Mouse (Mus musculus) T-helper 17 cell (primary cell): ENCODE measurements around the gene Arpc1a.
"Not testable (repeated sequence)": the region's sequence is repeated elsewhere in the genome, so short reads cannot be mapped to it uniquely, and the experiment has no call there.

ENCODE experiments used
- in situ Hi-C, 2 experiments: fragments of 300-600 bp; cut with MboI, MseI; formaldehyde crosslinking; loops; 1 replicate in 1 of 2; 2 replicates in 1 of 2; pipeline ENCODE4 v1.15.1; 2025; ENCODE audit warnings: high pct_unique_total_duplicates in 2 of 2

Gene Arpc1a

GRCm38 (mm10) chr5:145083632-145084451, at the start of gene Arpc1a, which contains the start of gene Kpna7:
Gene Arpc1a, plus strand, starts transcription at chr5:145083830.
Gene Kpna7, minus strand, starts transcription at chr5:145084030.
- in situ Hi-C loops: loop anchor here in 1 of 2 experiments (5.0 kb wide), 1 partner anchor 97 kb away; no protein-coding TSS in a partner anchor

- in situ Hi-C loops: no loop called here
Observed at GRCm38 (mm10) chr5:145041628-145042027, 42.0 kb upstream of the Arpc1a start.

- in situ Hi-C loops: not testable (repeated sequence)
Observed at GRCm38 (mm10) chr5:145042690-145043089, 40.9 kb upstream of the Arpc1a start, which contains the start of gene 1700018F24Rik. Gene 1700018F24Rik, plus strand, starts transcription at chr5:145042990.

GRCm38 (mm10) chr5:145054187-145054586, 29.4 kb upstream of the Arpc1a start:
- in situ Hi-C loops: loop anchor here in 1 of 2 experiments (10.0 kb wide), 1 partner anchor 1871 kb away; no protein-coding TSS in a partner anchor

GRCm38 (mm10) chr5:145057907-145058306, 25.7 kb upstream of the Arpc1a start:
- in situ Hi-C loops: loop anchor here in 1 of 2 experiments (10.0 kb wide), 1 partner anchor 1867 kb away; no protein-coding TSS in a partner anchor

- in situ Hi-C loops: loop anchor here in 1 of 2 experiments (10.0 kb wide), 1 partner anchor 1866 kb away; no protein-coding TSS in a partner anchor
Observed at GRCm38 (mm10) chr5:145058722-145059121, 24.9 kb upstream of the Arpc1a start.

- in situ Hi-C loops: loop anchor here in 1 of 2 experiments (10.0 kb wide), 1 partner anchor 1865 kb away; no protein-coding TSS in a partner anchor
Observed at GRCm38 (mm10) chr5:145059524-145059923, 24.1 kb upstream of the Arpc1a start.

- in situ Hi-C loops: no loop called here
Observed at GRCm38 (mm10) chr5:145064765-145065340, 18.8 kb upstream of the Arpc1a start.

- in situ Hi-C loops: no loop called here
Observed at GRCm38 (mm10) chr5:145068863-145069262, 14.8 kb upstream of the Arpc1a start.

- in situ Hi-C loops: no loop called here
Observed at GRCm38 (mm10) chr5:145069707-145070106, 13.9 kb upstream of the Arpc1a start.

GRCm38 (mm10) chr5:145071342-145071741, 12.3 kb upstream of the Arpc1a start:
- in situ Hi-C loops: no loop called here

- in situ Hi-C loops: no loop called here
Observed at GRCm38 (mm10) chr5:145075081-145075480, 8.5 kb upstream of the Arpc1a start.

- in situ Hi-C loops: loop anchor here in 1 of 2 experiments (5.0 kb wide), 1 partner anchor 95 kb away; no protein-coding TSS in a partner anchor
Observed at GRCm38 (mm10) chr5:145081866-145082613, 1.6 kb upstream of the Arpc1a start.

- in situ Hi-C loops: loop anchor here in 1 of 2 experiments (5.0 kb wide), 1 partner anchor 96 kb away; no protein-coding TSS in a partner anchor
Observed at GRCm38 (mm10) chr5:145083201-145083600, 429 bp upstream of the Arpc1a start.

GRCm38 (mm10) chr5:145084822-145085221, 1.2 kb downstream of the Arpc1a start:
- in situ Hi-C loops: loop anchor here in 1 of 2 experiments (5.0 kb wide), 1 partner anchor 98 kb away; no protein-coding TSS in a partner anchor

- in situ Hi-C loops: no loop called here
Observed at GRCm38 (mm10) chr5:145088186-145088585, 4.6 kb downstream of the Arpc1a start.

GRCm38 (mm10) chr5:145089878-145090277, 6.2 kb downstream of the Arpc1a start:
- in situ Hi-C loops: no loop called here

GRCm38 (mm10) chr5:145096195-145096594, 12.6 kb downstream of the Arpc1a start:
- in situ Hi-C loops: no loop called here

- in situ Hi-C loops: no loop called here
Observed at GRCm38 (mm10) chr5:145098340-145098821, 14.8 kb downstream of the Arpc1a start.

- in situ Hi-C loops: loop anchor here in 1 of 2 experiments (25.0 kb wide), 1 partner anchor 1686 kb away; the partner anchor contains the start of gene Usp12
Observed at GRCm38 (mm10) chr5:145100960-145101359, 17.3 kb downstream of the Arpc1a start.

- in situ Hi-C loops: loop anchor here in 1 of 2 experiments (25.0 kb wide), 1 partner anchor 1686 kb away; the partner anchor contains the start of gene Usp12
Observed at GRCm38 (mm10) chr5:145101451-145101850, 17.8 kb downstream of the Arpc1a start.
